Comparison of ENCODE assay signal across 24 mouse cellular contexts in the genomic region with DNA sequence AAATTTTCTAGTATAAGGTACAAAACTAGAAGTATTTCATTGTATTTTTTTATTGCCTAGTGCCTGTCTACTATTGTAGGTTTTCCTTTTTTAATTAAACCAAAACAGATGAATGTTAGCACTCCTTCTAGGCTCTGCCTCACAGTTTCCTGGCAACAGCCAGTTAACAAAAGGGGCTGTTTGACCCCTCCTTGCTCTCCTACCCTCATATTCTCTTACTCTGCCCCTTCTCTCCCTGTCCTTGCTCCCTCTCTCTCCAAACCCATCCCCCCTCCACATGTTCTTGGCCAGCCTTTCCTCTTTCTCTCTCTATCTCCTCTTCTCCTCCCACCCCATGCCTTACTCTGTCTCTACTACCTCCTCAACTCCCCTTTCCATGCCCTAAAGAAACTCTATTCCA. TPM values are rescaled to one million over a fixed set of nuclear protein-coding genes. Genes with fewer than 3 reads are reported as not detected.
DNase-seq lines count a peak whose midpoint lies in the region; ATAC-seq lines count a peak whose summit lies in the region.
"Had no signal": no experiment of that assay in that cellular context is flagged by ENCODE, and none has a peak within 500 bp of the region (broad histone marks: within the 10 kb centered on the region; RNA-seq: fewer than 3 reads in every experiment).

No protein-coding gene starts in this region.

- no peak overlapping the region for H3K9ac ChIP-seq in neural tube, embryonic 11.5 days (ENCODE audit: low read length)
- no peak overlapping the region for H3K9ac ChIP-seq in forebrain, embryonic 14.5 days (ENCODE audit: low read length)
- H3K9ac ChIP-seq: embryonic facial prominence, embryonic 12.5 days; heart, embryonic 15.5 days; liver, postnatal 0 days had no signal

- H3K36me3 ChIP-seq in heart, embryonic 10.5 days, result peaks cover 12% of the 10 kb centered on the region
- no peaks in the 10 kb centered on the region for H3K36me3 ChIP-seq in neural tube, embryonic 11.5 days (ENCODE audit: control insufficient read depth, insufficient read depth, low read length)
- peaks cover 4% of the 10 kb centered on the region; the same call in 1 of the 2 replicates for H3K36me3 ChIP-seq in forebrain, embryonic 14.5 days (ENCODE audit: control insufficient read depth, insufficient read depth, low read length)
- H3K36me3 ChIP-seq in limb, embryonic 10.5 days, result peaks cover 15% of the 10 kb centered on the region
- H3K36me3 ChIP-seq: heart, embryonic 15.5 days had no signal

- H3K4me1 ChIP-seq in heart, embryonic 10.5 days, result peaks cover 11% of the 10 kb centered on the region
- peaks cover 3% of the 10 kb centered on the region; the same call in 1 of the 2 replicates for H3K4me1 ChIP-seq in neural tube, embryonic 11.5 days (ENCODE audit: control insufficient read depth, insufficient read depth, low read length)
- peaks cover 8% of the 10 kb centered on the region for H3K4me1 ChIP-seq in forebrain, embryonic 14.5 days (ENCODE audit: control insufficient read depth, insufficient read depth, low read length)
- peaks cover 10% of the 10 kb centered on the region for H3K4me1 ChIP-seq in limb, embryonic 10.5 days

- no peaks in the 10 kb centered on the region for H3K9me3 ChIP-seq in heart, embryonic 10.5 days
- no peaks in the 10 kb centered on the region for H3K9me3 ChIP-seq in neural tube, embryonic 11.5 days (ENCODE audit: control insufficient read depth, low read length)
- H3K9me3 ChIP-seq in forebrain, embryonic 14.5 days (replicated peaks; ENCODE audit: control insufficient read depth, low read length), result no peaks in the 10 kb centered on the region
- no peaks in the 10 kb centered on the region for H3K9me3 ChIP-seq in limb, embryonic 10.5 days (replicated peaks)
- H3K9me3 ChIP-seq: embryonic facial prominence, embryonic 12.5 days; heart, embryonic 15.5 days had no signal

- peak; percentile 28 for DNase-seq in heart, embryonic 10.5 days (ENCODE audit: low spot score)
- DNase-seq in heart, postnatal 36 days, result no peak
- DNase-seq in neural tube, embryonic 11.5 days (ENCODE audit: low spot score), result no peak
- DNase-seq in neural tube, embryonic 10.5 days (ENCODE audit: extremely low spot score, low spot score), result no peak
- peak; percentile 6 for DNase-seq in forebrain, embryonic 14.5 days (ENCODE audit: low spot score)
- no peak for DNase-seq in limb, embryonic 10.5 days (ENCODE audit: low spot score)
- no peak for DNase-seq in left cerebral cortex, postnatal 36 days (ENCODE audit: low spot score in 2 of 2)
- no peak for DNase-seq in cerebellum, adult 18-20 months
- DNase-seq: adrenal gland, postnatal 14 days; cerebellum, adult 11 months; cerebellum, postnatal 25 days; gastrocnemius, postnatal 14 days; heart, adult 2 months; liver, postnatal 0 days; lung, postnatal 10 days; right cerebral cortex, postnatal 4 days; thymus, adult 2 months had no signal

- H3K4me3 ChIP-seq in heart, embryonic 10.5 days, result no peak overlapping the region
- H3K4me3 ChIP-seq in neural tube, embryonic 11.5 days (ENCODE audit: low read depth, low read length), result no peak overlapping the region
- no peak overlapping the region for H3K4me3 ChIP-seq in forebrain, embryonic 14.5 days (ENCODE audit: low read depth, low read length)
- no peak overlapping the region for H3K4me3 ChIP-seq in limb, embryonic 10.5 days
- H3K4me3 ChIP-seq: embryonic facial prominence, embryonic 12.5 days; erythroblast, embryonic 14.5 days; heart, adult 2 months; heart, embryonic 15.5 days had no signal

- ATAC-seq in neural tube, embryonic 11.5 days (ENCODE audit: insufficient read depth, low FRiP score, low TSS enrichment), result peak; percentile 31; the same call in 1 of the 2 replicates
- ATAC-seq in forebrain, embryonic 14.5 days, result no peak
- ATAC-seq: intestine, postnatal 0 days; liver, postnatal 0 days had no signal

- intact Hi-C loops in heart, postnatal 36 days (cut with DNase I), result no loop called here
- intact Hi-C loops in left cerebral cortex, postnatal 36 days (cut with DNase I), result no loop called here

- H3K27me3 ChIP-seq in heart, embryonic 10.5 days (ENCODE audit: insufficient read depth, poor library complexity, severe bottlenecking), result no peaks in the 10 kb centered on the region
- no peaks in the 10 kb centered on the region for H3K27me3 ChIP-seq in neural tube, embryonic 11.5 days (ENCODE audit: control insufficient read depth, insufficient read depth, low read length)
- H3K27me3 ChIP-seq in forebrain, embryonic 14.5 days (replicated peaks; ENCODE audit: control insufficient read depth, insufficient read depth, low read length), result no peaks in the 10 kb centered on the region
- no peaks in the 10 kb centered on the region for H3K27me3 ChIP-seq in limb, embryonic 10.5 days (ENCODE audit: low read depth, poor library complexity, severe bottlenecking)
- H3K27me3 ChIP-seq: CH12.LX; embryonic facial prominence, embryonic 12.5 days; heart, embryonic 15.5 days had no signal

- no peak overlapping the region for H3K27ac ChIP-seq in heart, embryonic 10.5 days
- H3K27ac ChIP-seq in neural tube, embryonic 11.5 days (ENCODE audit: low read depth, low read length), result no peak overlapping the region
- no peak overlapping the region for H3K27ac ChIP-seq in forebrain, embryonic 14.5 days (ENCODE audit: low read depth, low read length)
- H3K27ac ChIP-seq in limb, embryonic 10.5 days, result peak overlapping the region; percentile 42; the same call in 1 of the 2 replicates
- H3K27ac ChIP-seq: embryonic facial prominence, embryonic 12.5 days; heart, adult 2 months; heart, embryonic 15.5 days had no signal

- no peak overlapping the region for H3K4me2 ChIP-seq in neural tube, embryonic 11.5 days (ENCODE audit: low read depth)
- H3K4me2 ChIP-seq in forebrain, embryonic 14.5 days (ENCODE audit: low read length), result no peak overlapping the region
- H3K4me2 ChIP-seq: embryonic facial prominence, embryonic 12.5 days; heart, embryonic 15.5 days had no signal

RNA-seq across cellular contexts. Expression of a gene that starts 53.4 kb away (rescaled TPM):
- polyA plus RNA-seq in heart, embryonic 10.5 days (2016; fragmentation: Nextera tagmentation; extraction: Ambion mirVana), result 32.8 and 35.1 TPM in 2 replicates
- 10 to 100 TPM; 53.2 to 55.5 TPM for total RNA-seq in heart, postnatal 36 days (2021)
- 44.0 and 51.3 TPM in 2 replicates for polyA plus RNA-seq in neural tube, embryonic 11.5 days (2014; fragmentation: Nextera tagmentation; extraction: Ambion mirVana)
- polyA plus RNA-seq in forebrain, embryonic 14.5 days (2014; fragmentation: Nextera tagmentation; extraction: Ambion mirVana), result 17.0 and 19.1 TPM in 2 replicates
- 37.3 and 44.5 TPM in 2 replicates for polyA plus RNA-seq in limb, embryonic 10.5 days (2016; fragmentation: Nextera tagmentation; extraction: Ambion mirVana)
- total RNA-seq in left cerebral cortex, postnatal 36 days (2021), result 10 to 100 TPM; 47.8 to 61.3 TPM
- total RNA-seq: CH12.LX; MEL; neutrophil, adult 5-6 weeks had no signal
- polyA plus RNA-seq: erythroblast, embryonic 14.5 days had no signal

Comparison
In these comparisons a context has a peak if more than half of its experiments do, and no peak if none do; other contexts are left out.
1. DNase-seq: peak in heart, embryonic 10.5 days (single experiment) and forebrain, embryonic 14.5 days (single experiment); none in heart, postnatal 36 days (0 of 2), neural tube, embryonic 11.5 days (single experiment), neural tube, embryonic 10.5 days (single experiment), limb, embryonic 10.5 days (single experiment), left cerebral cortex, postnatal 36 days (0 of 2) and cerebellum, adult 18-20 months (0 of 2).